Mouse (Mus musculus) spleen, postnatal 36 days (tissue): ENCODE data around the gene Stx1b.
A peak's percentile ranks its signal among the peaks of the same experiment; 100 is the strongest.
"Not testable (repeated sequence)": the region's sequence is repeated elsewhere in the genome, so short reads cannot be mapped to it uniquely, and the experiment has no call there.

ENCODE experiments used
- DNase-seq, 2 experiments: peaks; one replicate each; pipeline ENCODE4 v3.0.0; 2022; ENCODE audit warnings: low spot score in 2 of 2, mixed read lengths in 1 of 2

The Stx1b gene

GRCm38 (mm10) chr7:127824176-127824871 lies at the start of gene Stx1b, which contains the start of gene Stx4a:
Gene Stx1b (minus strand): TSS chr7:127824549.
Gene Stx4a (plus strand): TSS chr7:127824294.
- no peak for DNase-seq

- DNase-seq = no peak
These were observed 45.9 kb upstream of the Stx1b start for GRCm38 (mm10) chr7:127870136-127870821.

- no peak for DNase-seq
These were observed 44.9 kb upstream of the Stx1b start for GRCm38 (mm10) chr7:127869149-127869810.

GRCm38 (mm10) chr7:127867641-127868040 lies 43.3 kb upstream of the Stx1b start:
- no peak for DNase-seq

- DNase-seq = no peak
These were observed 42.1 kb upstream of the Stx1b start for GRCm38 (mm10) chr7:127866434-127866833.

GRCm38 (mm10) chr7:127858258-127858657 lies 33.9 kb upstream of the Stx1b start:
- DNase-seq = no peak

GRCm38 (mm10) chr7:127850906-127851305 lies 26.6 kb upstream of the Stx1b start:
- no peak for DNase-seq

- DNase-seq = no peak
These were observed 25.9 kb upstream of the Stx1b start for GRCm38 (mm10) chr7:127849973-127850875.

GRCm38 (mm10) chr7:127842001-127842718 lies 17.8 kb upstream of the Stx1b start:
- DNase-seq = peak; percentile 82 to 86

- DNase-seq = peak; percentile 90 to 92
These were observed 17.1 kb upstream of the Stx1b start for GRCm38 (mm10) chr7:127841340-127842000.

GRCm38 (mm10) chr7:127840886-127841285 lies 16.5 kb upstream of the Stx1b start:
- DNase-seq = peak; percentile 38 to 48

GRCm38 (mm10) chr7:127840031-127840430 lies 15.7 kb upstream of the Stx1b start:
- DNase-seq = not testable (repeated sequence)

- not testable (repeated sequence) for DNase-seq
These were observed 13.5 kb upstream of the Stx1b start for GRCm38 (mm10) chr7:127837878-127838277.

- DNase-seq = no peak
These were observed 13.1 kb upstream of the Stx1b start for GRCm38 (mm10) chr7:127837473-127837872.

GRCm38 (mm10) chr7:127835550-127835949 lies 11.2 kb upstream of the Stx1b start:
- no peak for DNase-seq

- no peak for DNase-seq
These were observed 845 bp downstream of the Stx1b start for GRCm38 (mm10) chr7:127823236-127824171.

GRCm38 (mm10) chr7:127822494-127822893 lies 1.9 kb downstream of the Stx1b start:
- no peak for DNase-seq

- DNase-seq = no peak
These were observed 3.4 kb downstream of the Stx1b start for GRCm38 (mm10) chr7:127820836-127821509.

- no peak for DNase-seq
These were observed 6.6 kb downstream of the Stx1b start for GRCm38 (mm10) chr7:127817776-127818175.
